Mouse (Mus musculus) liver, embryonic 16.5 days (tissue): ENCODE results near the gene Fkbp2. TPM values are rescaled to one million over a fixed set of nuclear protein-coding genes. Genes with fewer than 3 reads are reported as not detected.

Experiments
- ATAC-seq: fragments of 200-750 bp; cut with Nextera tagmentation; 2 replicates; pipeline ENCODE4 v1.8.0; 2017; ENCODE audit warnings: low read depth, mild to moderate bottlenecking, moderate number of reproducible peaks, moderate library complexity
- H3K27ac ChIP-seq: fragments of 300-500 bp; sonication (generic); 2 replicates; pipeline ENCODE4 v1.5.1; 2014; ENCODE audit warnings: mild to moderate bottlenecking, low read length
- H3K27me3 ChIP-seq: fragments of 300-500 bp; sonication (generic); 2 replicates; pipeline ENCODE4 v1.6.1; 2014; ENCODE audit warnings: low read depth, low read length, mixed read lengths; ENCODE audit not compliant: control insufficient read depth, insufficient read depth
- H3K36me3 ChIP-seq: fragments of 300-500 bp; sonication (generic); 2 replicates; pipeline ENCODE4 v1.6.1; 2014; ENCODE audit warnings: mild to moderate bottlenecking; ENCODE audit not compliant: control insufficient read depth, insufficient read depth
- H3K4me1 ChIP-seq: fragments of 300-500 bp; sonication (generic); 2 replicates; pipeline ENCODE4 v1.6.1; 2014; ENCODE audit warnings: low read depth, low read length, mixed read lengths; ENCODE audit not compliant: control insufficient read depth
- H3K4me2 ChIP-seq: fragments of 300-500 bp; sonication (generic); 2 replicates; pipeline ENCODE4 v1.6.1; 2014; ENCODE audit warnings: low read depth, low read length, mixed read lengths
- H3K4me3 ChIP-seq: fragments of 300-500 bp; sonication (generic); 2 replicates; pipeline ENCODE4 v1.5.1; 2014; ENCODE audit warnings: low read depth, mild to moderate bottlenecking, low read length
- H3K9ac ChIP-seq: fragments of 300-500 bp; sonication (generic); 2 replicates; pipeline ENCODE4 v1.6.1; 2014; ENCODE audit warnings: low read depth, low read length
- H3K9me3 ChIP-seq: fragments of 300-500 bp; sonication (generic); replicated peaks from 2 replicates; pipeline ENCODE4 v1.6.1; 2016; ENCODE audit warnings: low read length; ENCODE audit not compliant: control insufficient read depth
- WGBS: fragments of 180-500 bp; shearing (Covaris S2); extraction: QIAGEN DNeasy Blood & Tissue Kit; methylation state at CpG from one replicate; pipeline ENCODE4 v1.1.7; 2014; ENCODE audit not compliant: insufficient replicate concordance; 5-methylcytosine and 5-hydroxymethylcytosine counted together
- polyA plus RNA-seq: library from polyadenylated mRNA; unstranded; fragments of >200 nt; fragmentation: Nextera tagmentation; extraction: Ambion mirVana; gene quantifications from 2 replicates; pipeline ENCODE4 v1.2.1, GENCODE M21; 2015

Fkbp2 gene
- polyA plus RNA-seq, 1 experiment from 2014 or later = 91.1 TPM

- Histone ChIP-seq H3K27me3 (peaks cover 83% of the 10 kb centered on the region), H3K36me3 (no peaks in the 10 kb centered on the region), H3K4me2 (no peak overlapping the region), H3K27ac (no peak overlapping the region), H3K9ac (no peak overlapping the region), H3K9me3 (no peaks in the 10 kb centered on the region), H3K4me3 (no peak overlapping the region), H3K4me1 (peaks cover 4% of the 10 kb centered on the region)
- WGBS = 46% methylated on average over 1 of the region's 1 CpGs
- no peak for ATAC-seq
These were observed 48.3 kb downstream of the Fkbp2 start for GRCm38 (mm10) chr19:6932018-6932417.

- Histone ChIP-seq H3K36me3 (no peaks in the 10 kb centered on the region), H3K9ac (no peak overlapping the region), H3K4me3 (no peak overlapping the region), H3K4me1 (peaks cover 7% of the 10 kb centered on the region), H3K27me3 (peaks cover 91% of the 10 kb centered on the region), H3K27ac (no peak overlapping the region), H3K4me2 (no peak overlapping the region), H3K9me3 (no peaks in the 10 kb centered on the region)
- WGBS = 0% methylated on average over 2 of the region's 2 CpGs
- ATAC-seq = no peak
These were observed 49.3 kb downstream of the Fkbp2 start for GRCm38 (mm10) chr19:6931002-6931401.

GRCm38 (mm10) chr19:6928080-6928479 is 52.2 kb downstream of the Fkbp2 start:
- peaks cover 14% of the 10 kb centered on the region for H3K4me1 ChIP-seq
- no peak overlapping the region for H3K4me2 ChIP-seq
- 15% methylated on average over 9 of the region's 9 CpGs for WGBS

More at GRCm38 (mm10) chr19:6928080-6928479, 52.2 kb downstream of the Fkbp2 start:
- H3K36me3 ChIP-seq = no peaks in the 10 kb centered on the region
- no peak for ATAC-seq
- H3K27ac ChIP-seq = no peak overlapping the region
- no peaks in the 10 kb centered on the region for H3K9me3 ChIP-seq
- peaks cover 89% of the 10 kb centered on the region for H3K27me3 ChIP-seq
- H3K9ac ChIP-seq = no peak overlapping the region
- H3K4me3 ChIP-seq = no peak overlapping the region

Other genes with a start within 250 kb of the Fkbp2 start
- 5.0 and 5.5 TPM in 2 replicates for gene Rps6ka4, start 139.9 kb downstream of the Fkbp2 start, polyA plus RNA-seq
- gene Ccdc88b, start 122.3 kb downstream of the Fkbp2 start, polyA plus RNA-seq = 1.9 and 2.8 TPM in 2 replicates
- 57.3 and 62.3 TPM in 2 replicates for gene Trmt112, start 70.8 kb downstream of the Fkbp2 start, polyA plus RNA-seq
- 140 and 161 TPM in 2 replicates for gene Prdx5, start 70.4 kb downstream of the Fkbp2 start, polyA plus RNA-seq
- 3.6 and 4.8 TPM in 2 replicates for gene Esrra, start 58.7 kb downstream of the Fkbp2 start, polyA plus RNA-seq
- 0.16 and 0.50 TPM in 2 replicates for gene Catsperz, start 55.1 kb downstream of the Fkbp2 start, polyA plus RNA-seq
- 0.04 and 0.11 TPM in 2 replicates for gene Kcnk4, start 46.0 kb downstream of the Fkbp2 start, polyA plus RNA-seq
- 24.8 and 25.2 TPM in 2 replicates for gene Bad, start 38.6 kb downstream of the Fkbp2 start, polyA plus RNA-seq
- gene Gpr137, start 38.0 kb downstream of the Fkbp2 start, polyA plus RNA-seq = 5.2 and 5.3 TPM in 2 replicates
- 15.9 and 17.4 TPM in 2 replicates for gene Ppp1r14b, start 5.5 kb downstream of the Fkbp2 start, polyA plus RNA-seq
- gene Plcb3, start 4.0 kb downstream of the Fkbp2 start, polyA plus RNA-seq = 4.8 and 6.6 TPM in 2 replicates
- 7.7 and 10.5 TPM in 2 replicates for gene Vegfb, start 7.2 kb upstream of the Fkbp2 start, polyA plus RNA-seq
- 9.9 and 10.5 TPM in 2 replicates for gene Dnajc4, start 12.1 kb upstream of the Fkbp2 start, polyA plus RNA-seq
- 10.1 and 10.5 TPM in 2 replicates for gene Nudt22, start 15.6 kb upstream of the Fkbp2 start, polyA plus RNA-seq
- gene Trpt1, start 15.6 kb upstream of the Fkbp2 start, polyA plus RNA-seq = 1.6 and 2.5 TPM in 2 replicates
- 103 and 105 TPM in 2 replicates for gene Fermt3, start 39.0 kb upstream of the Fkbp2 start, polyA plus RNA-seq
- gene Stip1, start 59.5 kb upstream of the Fkbp2 start, polyA plus RNA-seq = 103 and 104 TPM in 2 replicates
- 4.6 and 5.8 TPM in 2 replicates for gene Macrod1, start 76.3 kb upstream of the Fkbp2 start, polyA plus RNA-seq
- gene Flrt1, start 125.2 kb upstream of the Fkbp2 start, polyA plus RNA-seq = 0.09 and 0.19 TPM in 2 replicates
- gene Otub1, start 225.8 kb upstream of the Fkbp2 start, polyA plus RNA-seq = 50.0 and 50.9 TPM in 2 replicates
- gene Cox8a, start 237.1 kb upstream of the Fkbp2 start, polyA plus RNA-seq = 563 and 565 TPM in 2 replicates